Mouse (Mus musculus) MEL (cell line): ENCODE measurements at regions not wholly inside any gene's neighbourhood (a gene's known extent, or its start where the extent isn't known, plus 50 kb on each side); places are given as distances from the start of the nearest gene placed in this dataset.

Experiments used
- CHD2 ChIP-seq: IDR thresholded peaks from 2 replicates; pipeline ENCODE4 v1.6.1; 2011; ENCODE audit warnings: low read length, improper control_type of control experiment
- ETS1 ChIP-seq: IDR thresholded peaks from 2 replicates; pipeline ENCODE4 v1.6.1; 2012; ENCODE audit warnings: low read depth, mild to moderate bottlenecking, inconsistent platforms, low read length, improper control_type of control experiment, moderate library complexity
- GABPA ChIP-seq: IDR thresholded peaks from 2 replicates; pipeline ENCODE4 v1.6.1; 2012; ENCODE audit warnings: low read depth, mild to moderate bottlenecking, inconsistent platforms, low read length, improper control_type of control experiment, moderate library complexity
- MAX ChIP-seq: IDR thresholded peaks from 2 replicates; pipeline ENCODE4 v1.6.1; 2011; ENCODE audit warnings: low read length, improper control_type of control experiment
- MXI1 ChIP-seq: IDR thresholded peaks from 2 replicates; pipeline ENCODE4 v1.6.1; 2011; ENCODE audit warnings: mild to moderate bottlenecking, low read depth, low read length, improper control_type of control experiment
- ZC3H11A ChIP-seq: IDR thresholded peaks from 2 replicates; pipeline ENCODE4 v1.6.1; 2012; ENCODE audit warnings: low read depth, mild to moderate bottlenecking, inconsistent platforms, low read length, improper control_type of control experiment

- no peak for TF ChIP-seq ZC3H11A
- no peak for TF ChIP-seq ETS1
- TF ChIP-seq MXI1 = no peak
- no peak for TF ChIP-seq CHD2
- no peak for TF ChIP-seq GABPA
- no peak for TF ChIP-seq MAX
Measured at GRCm38 (mm10) chr17:82664352-82664751, 550.7 kb upstream of the Pkdcc start.
